Mouse (Mus musculus): Measurements from ENCODE around the gene Terb1. TPM values are rescaled to one million over a fixed set of nuclear protein-coding genes. Genes with fewer than 3 reads are reported as not detected.
A peak's percentile ranks its signal among the peaks of the same experiment; 100 is the strongest.

Gene Terb1
- total RNA-seq, 2 experiments from 2014 or later = not detected

DNA sequence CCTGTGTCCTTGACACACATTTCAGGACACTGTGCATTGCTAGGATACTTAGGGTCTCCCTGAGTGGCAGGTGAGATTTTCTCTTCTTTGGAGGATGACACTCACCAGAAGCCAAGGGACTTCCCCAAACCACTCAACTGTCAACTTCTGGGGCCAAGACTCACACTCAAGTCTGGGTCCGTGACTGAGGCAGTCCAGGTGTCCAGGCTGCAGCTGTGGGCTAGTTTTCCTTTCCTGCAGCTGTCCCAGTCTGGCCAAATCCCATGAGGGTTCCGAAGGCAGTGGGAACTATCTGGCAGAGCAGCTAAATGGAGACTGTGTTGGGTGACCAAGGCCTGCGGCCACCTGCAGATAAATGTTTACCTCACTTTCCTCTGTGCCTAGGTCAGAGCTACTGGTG is 97.7 kb downstream of the Terb1 start:
- DNase-seq = no peak

DNA sequence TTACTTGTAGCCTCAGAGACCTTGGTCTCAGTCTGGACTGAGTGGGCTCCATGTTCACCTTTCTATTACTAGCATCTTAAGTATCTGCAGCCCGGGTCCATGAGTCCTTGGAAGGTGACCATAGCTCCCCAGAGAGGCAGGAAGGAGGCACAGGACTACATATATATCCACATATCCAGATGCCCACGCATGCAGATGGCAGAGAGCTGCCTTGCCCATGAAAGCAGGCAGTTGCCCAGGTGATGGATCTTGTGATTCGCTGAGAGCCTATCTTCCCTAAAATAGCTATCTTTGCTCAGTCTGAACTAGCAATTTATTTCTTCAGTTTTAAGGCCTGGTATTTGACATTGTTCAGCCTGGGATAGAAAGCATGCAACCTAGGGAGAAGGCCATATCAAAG is 98.2 kb downstream of the Terb1 start:
- DNase-seq = no peak

DNA sequence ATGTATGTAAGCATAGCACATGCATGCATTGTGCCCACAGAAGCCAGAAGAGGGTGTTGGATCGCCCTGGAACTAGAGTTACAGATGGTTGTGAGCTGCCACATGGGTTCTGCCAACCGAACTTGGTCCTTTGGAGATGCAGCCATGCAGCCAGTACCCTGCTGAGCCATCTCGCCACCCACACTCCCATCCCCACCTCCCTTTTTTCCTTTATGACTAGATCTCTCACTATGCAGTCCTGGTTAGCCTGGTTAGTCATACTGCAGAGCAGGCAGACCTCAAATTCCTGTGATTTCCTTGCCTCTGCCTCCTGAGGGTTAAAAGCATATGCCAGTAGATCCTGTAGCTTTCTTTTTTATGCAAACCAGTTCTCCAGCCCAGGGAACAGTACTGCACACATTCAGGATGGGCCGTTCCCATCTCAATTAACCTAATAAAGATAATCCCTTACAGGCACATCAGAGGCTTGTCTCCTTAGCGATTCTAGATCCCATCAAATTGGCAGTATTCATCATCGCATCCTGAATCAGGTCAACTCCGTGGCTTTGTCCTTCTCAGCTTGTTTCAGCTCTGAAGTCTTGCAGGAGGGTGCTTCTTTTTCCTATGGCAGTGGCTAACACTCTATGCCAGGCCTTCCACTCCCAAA is 99.0 kb downstream of the Terb1 start:
- no peak for DNase-seq

DNA sequence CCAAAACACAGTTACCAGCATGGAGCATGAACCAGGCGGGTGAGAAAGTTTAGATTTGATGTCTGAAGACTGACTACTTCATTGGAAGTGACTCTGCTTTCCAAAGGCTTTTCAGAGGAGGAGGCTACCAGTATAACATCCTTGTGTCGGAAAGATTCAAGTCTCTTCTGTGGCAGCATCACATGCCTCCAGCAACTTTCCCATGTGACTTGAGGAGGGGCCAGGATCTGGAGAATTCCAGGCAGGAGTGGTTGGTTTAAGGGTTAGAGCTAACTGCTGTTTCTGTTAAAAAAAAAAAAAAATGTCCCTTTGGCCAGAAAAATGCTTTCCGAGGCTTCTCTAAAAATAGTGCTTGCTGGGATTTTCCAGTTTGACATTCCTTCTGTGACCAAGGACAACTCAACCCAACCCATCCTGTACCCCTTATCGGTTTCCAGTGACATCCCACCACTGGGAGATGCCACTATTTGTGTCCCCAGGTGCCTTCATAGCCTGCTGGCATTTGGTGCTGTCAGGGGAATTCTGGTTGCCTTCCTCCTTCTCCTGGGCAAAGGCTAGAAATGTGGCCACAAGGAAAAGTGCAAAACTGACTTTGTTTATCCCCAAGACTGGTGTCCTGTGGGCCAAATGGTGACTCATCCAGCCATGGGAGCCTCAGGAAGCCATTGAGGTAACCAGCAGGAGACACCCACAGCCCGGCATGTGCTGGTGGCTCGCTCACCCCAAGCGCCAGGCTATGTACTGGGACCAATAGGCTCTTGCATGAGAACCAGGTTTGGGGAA is 101.2 kb downstream of the Terb1 start:
- peak; percentile 27 to 38 for DNase-seq

DNA sequence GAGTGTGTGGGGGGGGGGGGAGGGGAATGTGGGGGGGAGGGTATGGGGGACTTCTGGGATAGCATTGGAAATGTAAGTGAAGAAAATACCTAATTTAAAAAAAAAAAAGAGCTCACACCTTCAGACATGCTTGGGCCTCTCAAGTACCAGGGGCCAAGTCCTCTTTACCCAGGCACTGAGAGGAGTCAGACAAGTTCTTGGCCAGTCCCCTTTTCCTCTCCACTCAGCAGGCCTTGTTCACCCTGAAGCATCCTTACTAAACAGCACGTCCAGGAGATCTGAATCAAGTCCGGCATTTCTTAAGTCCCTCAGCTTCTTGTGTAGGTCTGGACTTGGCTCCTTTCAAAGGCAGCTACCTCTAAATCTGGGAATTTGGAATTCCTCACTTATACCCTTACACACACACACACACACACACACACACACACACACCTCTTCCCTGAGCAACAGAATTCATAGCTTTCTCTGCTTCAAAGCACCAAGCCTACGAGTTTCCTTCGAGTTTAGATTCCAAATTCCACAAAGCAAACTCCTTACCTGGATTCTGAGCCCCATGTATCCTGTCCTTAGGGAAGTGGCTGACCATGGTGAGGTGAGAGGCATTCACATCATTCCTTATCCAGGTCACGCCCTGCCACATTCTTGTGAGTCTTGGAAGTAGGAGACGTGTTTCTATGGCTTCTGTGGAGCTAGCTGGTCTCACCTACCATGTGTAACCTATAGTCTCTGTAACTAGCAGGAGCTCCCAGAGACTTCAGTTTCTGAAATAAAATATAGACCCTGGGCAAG is 103.2 kb downstream of the Terb1 start:
- DNase-seq = no peak

DNA sequence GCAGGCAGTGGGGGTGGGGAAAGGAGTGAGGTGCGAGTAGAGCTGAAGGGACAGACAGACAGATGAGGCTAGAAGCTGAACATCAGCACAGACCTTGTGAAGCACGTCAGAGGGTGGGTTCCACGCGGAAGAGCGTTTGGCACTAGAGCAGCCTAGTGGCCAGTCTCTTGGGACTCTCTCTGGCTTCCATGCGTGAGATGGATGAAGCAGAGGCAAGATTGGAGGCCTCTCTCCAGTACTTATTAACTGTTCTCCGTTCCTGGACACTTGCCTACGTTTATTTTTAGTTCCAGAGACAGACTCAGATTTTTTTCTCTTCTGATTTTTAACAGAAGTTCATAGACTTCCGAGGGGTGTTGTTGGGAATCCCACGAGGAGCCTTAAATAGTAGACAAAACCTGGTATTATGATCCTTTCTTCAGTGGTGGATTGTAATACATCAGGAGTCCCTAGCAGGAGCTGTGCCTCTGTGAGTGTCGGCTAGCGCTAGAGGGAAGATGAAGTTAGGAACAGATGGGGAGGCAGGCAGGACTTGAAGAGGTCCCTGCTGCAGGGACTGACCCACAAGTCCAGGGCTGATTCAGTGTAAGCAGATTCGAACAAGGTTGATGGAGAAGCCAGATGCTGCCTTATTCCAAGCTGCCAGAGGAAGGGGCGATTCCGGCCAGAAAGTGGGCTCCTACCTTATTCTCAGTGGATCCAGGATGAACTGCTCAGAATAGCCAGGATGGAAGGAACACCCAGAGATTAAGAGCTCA is 104.1 kb downstream of the Terb1 start:
- DNase-seq = peak; percentile 47 to 64

DNA sequence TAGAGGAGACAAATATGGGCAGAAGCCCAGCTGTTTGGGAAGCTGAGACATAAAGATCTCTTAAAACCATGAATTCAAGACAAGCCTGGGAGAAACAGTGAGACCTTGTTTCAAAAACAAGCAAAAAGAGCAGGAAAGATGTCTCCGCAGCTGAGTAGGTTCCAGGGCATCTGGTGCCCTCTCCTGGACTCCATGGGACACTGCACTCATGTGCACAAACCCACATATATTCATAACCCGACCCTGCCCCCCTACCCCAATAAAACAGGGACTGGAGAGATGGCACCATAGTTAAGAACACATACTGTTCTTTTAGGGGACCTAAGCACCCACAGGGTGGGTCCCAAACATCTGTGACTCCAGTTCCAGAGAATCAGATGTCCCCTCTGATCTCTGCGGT is 106.1 kb downstream of the Terb1 start:
- no peak for DNase-seq

Other genes starting within 250 kb of the Terb1 start
- not detected for gene Cmtm2a, start 216.7 kb downstream of the Terb1 start, total RNA-seq (2021)
- gene Gm45711, start 199.8 kb downstream of the Terb1 start, total RNA-seq (2021) = not detected
- gene Cmtm1, start 199.8 kb downstream of the Terb1 start, total RNA-seq (2021) = not detected
- not detected for gene Gm11020, start 188.3 kb downstream of the Terb1 start, total RNA-seq (2021)
- not detected for gene Cmtm2b, start 187.7 kb downstream of the Terb1 start, total RNA-seq (2021)
- gene Cmtm3, start 170.5 kb downstream of the Terb1 start, total RNA-seq (2021) = 10 to 100 TPM; 14.4 to 17.6 TPM
- 10 to 100 TPM; 11.3 to 12.8 TPM for gene Cmtm4, start 114.1 kb downstream of the Terb1 start, total RNA-seq (2021)
- gene Dync1li2, start 66.9 kb downstream of the Terb1 start, total RNA-seq (2021) = 10 to 100 TPM; 89.0 to 94.5 TPM
- 10 to 100 TPM; 26.8 to 34.9 TPM for gene Nae1, start 24.7 kb upstream of the Terb1 start, total RNA-seq (2021)
- 1 to 10 TPM; 1.5 to 2.7 TPM for gene Car7, start 24.8 kb upstream of the Terb1 start, total RNA-seq (2021)
- 10 to 100 TPM; 18.1 to 22.5 TPM for gene Pdp2, start 81.5 kb upstream of the Terb1 start, total RNA-seq (2021)
- gene Cdh16, start 114.5 kb upstream of the Terb1 start, total RNA-seq (2021) = 1 to 10 TPM; 3.9 to 5.2 TPM
- gene Rrad, start 121.4 kb upstream of the Terb1 start, total RNA-seq (2021) = 100 to 1,000 TPM in 1 of 2 experiments, 10 to 100 TPM in 1; 88.7 to 108 TPM
- 10 to 100 TPM; 62.2 to 66.5 TPM for gene Ciao2b, start 132.1 kb upstream of the Terb1 start, total RNA-seq (2021)
- not detected for gene Ces2a, start 224.1 kb upstream of the Terb1 start, total RNA-seq (2021)

All from heart, adult 18-20 months (tissue).